Mouse (Mus musculus) CH12.LX (cell line): Measurements from ENCODE around the gene Sycp2l. TPM values are rescaled to one million over a fixed set of nuclear protein-coding genes. Genes with fewer than 3 reads are reported as not detected.

Experiments used
- DNase-seq: peaks from one replicate; pipeline ENCODE4 v3.0.0-alpha.2; 2013; ENCODE audit errors: extremely low read depth
- H3K27ac ChIP-seq: 2 replicates; pipeline ENCODE4 v1.5.1; 2012; ENCODE audit warnings: low read depth, mild to moderate bottlenecking, control low read depth, moderate library complexity; ENCODE audit not compliant: insufficient read depth
- H3K27me3 ChIP-seq: replicated peaks from 2 replicates; pipeline ENCODE3; 2012; ENCODE audit warnings: inconsistent platforms
- H3K36me3 ChIP-seq, 2 experiments: replicated peaks in 1 of 2; 2 replicates each; pipeline versions ENCODE3 to v1.6.1; 2012; ENCODE audit warnings: inconsistent platforms in 1 of 2, low read length in 1 of 2, mild to moderate bottlenecking in 1 of 2, mixed read lengths in 1 of 2, moderate library complexity in 1 of 2; ENCODE audit not compliant: control insufficient read depth in 1 of 2, insufficient read depth in 1 of 2
- H3K4me1 ChIP-seq, 2 experiments: 2 replicates each; pipeline ENCODE4 v1.6.1; 2012; ENCODE audit warnings: inconsistent platforms in 1 of 2, moderate library complexity in 1 of 2; ENCODE audit not compliant: insufficient read depth in 2 of 2, control insufficient read depth in 1 of 2
- H3K4me2 ChIP-seq: 2 replicates; pipeline ENCODE4 v1.6.1; 2012; ENCODE audit warnings: low read depth, mild to moderate bottlenecking, control low read depth; ENCODE audit not compliant: poor library complexity, insufficient read depth, severe bottlenecking
- H3K4me3 ChIP-seq, 3 experiments: fragments of 150-350 bp in 1 of 3; sonication (generic) in 1 of 3; replicated peaks in 1 of 3; 2 replicates each; pipeline versions ENCODE3 to v1.5.1; 2011 to 2012; ENCODE audit warnings: low read depth in 2 of 3, low read length in 2 of 3, mild to moderate bottlenecking in 2 of 3, moderate library complexity in 2 of 3, control low read depth in 1 of 3, improper control_type of control experiment in 1 of 3, inconsistent platforms in 1 of 3, mixed read lengths in 1 of 3; ENCODE audit not compliant: poor library complexity in 1 of 3
- H3K79me2 ChIP-seq: replicated peaks from 2 replicates; pipeline ENCODE4 v1.6.1; 2012; ENCODE audit warnings: mild to moderate bottlenecking, moderate library complexity; ENCODE audit not compliant: control insufficient read depth, poor library complexity, insufficient read depth, severe bottlenecking; ENCODE audit errors: extremely low read depth
- H3K9ac ChIP-seq: 2 replicates; pipeline ENCODE4 v1.6.1; 2012; ENCODE audit warnings: low read depth, mild to moderate bottlenecking, control low read depth, moderate library complexity; ENCODE audit not compliant: insufficient read depth
- H3K9me3 ChIP-seq: replicated peaks from 2 replicates; pipeline ENCODE3; 2012; ENCODE audit warnings: low read length, inconsistent platforms, mixed read lengths
- BHLHE40 ChIP-seq: IDR thresholded peaks from 2 replicates; pipeline ENCODE4 v1.6.1; 2011; ENCODE audit warnings: mild to moderate bottlenecking, low read depth, low read length, improper control_type of control experiment
- CHD2 ChIP-seq: IDR thresholded peaks from 2 replicates; pipeline ENCODE4 v1.6.1; 2011; ENCODE audit warnings: low read length, improper control_type of control experiment
- CTCF ChIP-seq, 2 experiments: IDR thresholded peaks in 1 of 2; conservative IDR thresholded peaks in 1 of 2; 2 replicates each; pipeline ENCODE4 v1.5.1; 2011 to 2012; ENCODE audit warnings: low read depth in 2 of 2, low read length in 2 of 2, improper control_type of control experiment in 1 of 2, inconsistent platforms in 1 of 2, mild to moderate bottlenecking in 1 of 2, moderate library complexity in 1 of 2
- EP300 ChIP-seq: IDR thresholded peaks from 2 replicates; pipeline ENCODE4 v1.6.1; 2011; ENCODE audit warnings: low read length, improper control_type of control experiment
- GABPA ChIP-seq: IDR thresholded peaks from 2 replicates; pipeline ENCODE4 v1.6.1; 2012; ENCODE audit warnings: low read depth, low read length, improper control_type of control experiment, inconsistent platforms; ENCODE audit not compliant: insufficient replicate concordance
- HCFC1 ChIP-seq: IDR thresholded peaks from 2 replicates; pipeline ENCODE4 v1.6.1; 2012; ENCODE audit warnings: low read depth, mild to moderate bottlenecking, inconsistent platforms, low read length, improper control_type of control experiment
- IRF4 ChIP-seq: IDR thresholded peaks from 2 replicates; pipeline ENCODE4 v1.6.1; 2014; ENCODE audit warnings: low read depth, mild to moderate bottlenecking, inconsistent platforms, low read length, improper control_type of control experiment
- JUN ChIP-seq: IDR thresholded peaks from 2 replicates; pipeline ENCODE4 v1.6.1; 2011; ENCODE audit warnings: low read depth, mild to moderate bottlenecking, low read length, improper control_type of control experiment, moderate library complexity; ENCODE audit not compliant: insufficient read depth
- MAFK ChIP-seq: IDR thresholded peaks from 2 replicates; pipeline ENCODE4 v1.6.1; 2011; ENCODE audit warnings: low read length, improper control_type of control experiment; ENCODE audit not compliant: insufficient replicate concordance
- MAZ ChIP-seq: IDR thresholded peaks from 2 replicates; pipeline ENCODE4 v1.6.1; 2012; ENCODE audit warnings: low read depth, mild to moderate bottlenecking, inconsistent platforms, low read length, improper control_type of control experiment, moderate library complexity
- MEF2A ChIP-seq: IDR thresholded peaks from 2 replicates; pipeline ENCODE4 v1.6.1; 2014; ENCODE audit warnings: low read depth, mild to moderate bottlenecking, inconsistent platforms, low read length, improper control_type of control experiment, borderline replicate concordance
- MXI1 ChIP-seq: IDR thresholded peaks from 2 replicates; pipeline ENCODE4 v1.6.1; 2011; ENCODE audit warnings: mild to moderate bottlenecking, low read depth, low read length, improper control_type of control experiment
- MYC ChIP-seq: IDR thresholded peaks from 2 replicates; pipeline ENCODE4 v1.6.1; 2011; ENCODE audit warnings: low read depth, mild to moderate bottlenecking, improper control_type of control experiment, low read length
- NELFE ChIP-seq: IDR thresholded peaks from 2 replicates; pipeline ENCODE4 v1.6.1; 2011; ENCODE audit warnings: low read depth, low read length, improper control_type of control experiment
- NRF1 ChIP-seq: IDR thresholded peaks from 2 replicates; pipeline ENCODE4 v1.6.1; 2014; ENCODE audit warnings: low read depth, mild to moderate bottlenecking, inconsistent platforms, low read length, improper control_type of control experiment, moderate library complexity
- POLR2AphosphoS2 ChIP-seq: IDR thresholded peaks from 2 replicates; pipeline ENCODE4 v1.6.1; 2011; ENCODE audit warnings: low read depth, low read length, improper control_type of control experiment
- RAD21 ChIP-seq: IDR thresholded peaks from 2 replicates; pipeline ENCODE4 v1.6.1; 2011; ENCODE audit warnings: low read depth, mild to moderate bottlenecking, low read length, improper control_type of control experiment, moderate library complexity
- RCOR1 ChIP-seq: conservative IDR thresholded peaks from 2 replicates; pipeline ENCODE4 v1.6.1; 2012; ENCODE audit warnings: low read depth, mild to moderate bottlenecking, inconsistent platforms, low read length, improper control_type of control experiment
- SIN3A ChIP-seq: IDR thresholded peaks from 2 replicates; pipeline ENCODE4 v1.6.1; 2012; ENCODE audit warnings: low read length, improper control_type of control experiment, inconsistent platforms
- SMC3 ChIP-seq: IDR thresholded peaks from 2 replicates; pipeline ENCODE4 v1.6.1; 2011; ENCODE audit warnings: low read depth, low read length, improper control_type of control experiment
- TBP ChIP-seq: conservative IDR thresholded peaks from 2 replicates; pipeline ENCODE4 v1.6.1; 2011; ENCODE audit warnings: low read depth, low read length, improper control_type of control experiment
- USF1 ChIP-seq: IDR thresholded peaks from 2 replicates; pipeline ENCODE4 v1.6.1; 2014; ENCODE audit warnings: low read depth, mild to moderate bottlenecking, inconsistent platforms, low read length, improper control_type of control experiment
- USF2 ChIP-seq: conservative IDR thresholded peaks from 2 replicates; pipeline ENCODE4 v1.6.1; 2011; ENCODE audit warnings: low read depth, low read length, improper control_type of control experiment
- ZKSCAN1 ChIP-seq: IDR thresholded peaks from 2 replicates; pipeline ENCODE4 v1.6.1; 2012; ENCODE audit warnings: low read depth, inconsistent platforms, low read length, improper control_type of control experiment, borderline replicate concordance
- ZMIZ1 ChIP-seq: IDR thresholded peaks from 2 replicates; pipeline ENCODE4 v1.6.1; 2012; ENCODE audit warnings: low read depth, mild to moderate bottlenecking, inconsistent platforms, low read length, improper control_type of control experiment
- dilution Hi-C: fragments of 300-500 bp; cut with MboI; formaldehyde crosslinking; loops from 2 replicates; pipeline ENCODE4 v1.14.3; 2020; ENCODE audit warnings: low sequenced_read_pairs; ENCODE audit not compliant: extremely low pct_unique_long_range_greater_than_20kb, extremely low pct_ligation_motif_present
- in situ Hi-C: fragments of 300-500 bp; cut with MboI; formaldehyde crosslinking; loops from 3 replicates; pipeline ENCODE4 v1.14.3; 2019; ENCODE audit warnings: low sequenced_read_pairs, low pct_ligation_motif_present, low pct_unique_long_range_greater_than_20kb, mixed read lengths
- polyA plus RNA-seq: library from polyadenylated mRNA; unstranded; fragments of >175 nt; gene quantifications from 2 replicates; pipeline ENCODE4 v1.2.1, GENCODE M21; 2012; ENCODE audit warnings: low read depth; ENCODE audit not compliant: insufficient read length
- total RNA-seq, 2 experiments: library from RNA; depleted of rRNA; stranded (reverse); fragments of 300-350 nt in 1 of 2; fragments of >200 nt in 1 of 2; gene quantifications; 2 replicates each; pipeline ENCODE4 v1.2.3; 2012 to 2014

Sycp2l gene
- total and polyA plus RNA-seq, 3 experiments = 0.21 to 1.3 (median 0.36) TPM

DNA sequence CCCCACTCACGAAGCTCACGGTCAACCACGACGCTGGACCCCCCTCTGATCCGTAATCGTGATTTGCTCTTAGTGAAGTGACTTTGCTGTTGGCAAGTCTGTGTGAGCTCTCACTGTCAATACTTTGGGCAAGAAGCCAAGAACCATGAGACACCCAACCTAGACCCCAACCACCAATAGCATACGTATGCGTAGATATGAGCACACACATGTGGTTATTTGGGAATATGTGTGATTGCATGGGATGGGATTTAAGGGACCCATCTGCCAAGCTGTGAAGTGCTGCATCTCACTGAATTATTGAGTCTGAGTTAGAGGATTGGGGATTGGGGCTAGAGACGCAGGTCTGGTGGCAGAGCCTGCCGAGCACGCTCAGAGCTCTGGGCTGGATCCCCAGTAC is 42.5 kb upstream of the Sycp2l start:
- Histone ChIP-seq H3K4me2 (no peak overlapping the region), H3K27me3 (no peaks in the 10 kb centered on the region), H3K4me1 (no peaks in the 10 kb centered on the region), H3K4me3 (no peak overlapping the region), H3K9me3 (no peaks in the 10 kb centered on the region), H3K79me2 (no peaks in the 10 kb centered on the region), H3K27ac (no peak overlapping the region), H3K36me3 (no peaks in the 10 kb centered on the region), H3K9ac (no peak overlapping the region)
- in situ Hi-C loops = no loop called here
- dilution Hi-C loops = no loop called here
- TF ChIP-seq MXI1 = no peak
- TF ChIP-seq HCFC1 = no peak
- no peak for DNase-seq

DNA sequence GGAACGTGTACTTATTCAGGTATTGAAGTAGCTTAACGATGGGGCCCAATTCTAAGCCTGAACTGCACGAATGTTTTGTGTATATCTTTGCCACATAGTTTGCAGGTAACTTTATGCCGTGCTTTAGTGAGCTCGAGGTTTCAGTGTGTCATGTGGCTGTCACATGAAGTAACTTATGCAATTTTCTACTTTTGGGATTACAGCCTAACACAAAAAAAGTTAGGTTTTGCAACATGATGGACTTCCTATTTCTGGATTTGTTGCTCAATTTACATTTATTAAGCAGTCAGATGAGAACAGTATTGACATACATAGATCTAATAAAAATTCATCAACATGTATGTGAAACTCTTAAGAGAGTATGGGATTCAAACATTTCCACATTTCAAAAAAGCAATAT is 40.3 kb upstream of the Sycp2l start:
- Histone ChIP-seq H3K36me3 (no peaks in the 10 kb centered on the region), H3K79me2 (no peaks in the 10 kb centered on the region), H3K9me3 (no peaks in the 10 kb centered on the region), H3K9ac (no peak overlapping the region), H3K4me1 (no peaks in the 10 kb centered on the region), H3K4me3 (no peak overlapping the region), H3K27me3 (no peaks in the 10 kb centered on the region), H3K4me2 (no peak overlapping the region), H3K27ac (no peak overlapping the region)
- TF ChIP-seq IRF4 = no peak
- TF ChIP-seq SIN3A = no peak
- no peak for TF ChIP-seq CTCF (conservative IDR thresholded peaks at IDR 0.05 in 1 of 2, IDR thresholded peaks at IDR 0.05 in 1 of 2; ENCODE audit: low read depth in 2 of 2, low read length in 2 of 2)
- TF ChIP-seq SMC3 = no peak
- TF ChIP-seq GABPA = no peak
- no peak for TF ChIP-seq ZKSCAN1
- no peak for TF ChIP-seq CHD2
- TF ChIP-seq NRF1 = no peak
- no peak for TF ChIP-seq RAD21
- TF ChIP-seq MYC = no peak
- no peak for TF ChIP-seq POLR2AphosphoS2
- TF ChIP-seq USF1 = no peak
- dilution Hi-C loops (no loop called here), in situ Hi-C loops (no loop called here)
- no peak for DNase-seq

DNA sequence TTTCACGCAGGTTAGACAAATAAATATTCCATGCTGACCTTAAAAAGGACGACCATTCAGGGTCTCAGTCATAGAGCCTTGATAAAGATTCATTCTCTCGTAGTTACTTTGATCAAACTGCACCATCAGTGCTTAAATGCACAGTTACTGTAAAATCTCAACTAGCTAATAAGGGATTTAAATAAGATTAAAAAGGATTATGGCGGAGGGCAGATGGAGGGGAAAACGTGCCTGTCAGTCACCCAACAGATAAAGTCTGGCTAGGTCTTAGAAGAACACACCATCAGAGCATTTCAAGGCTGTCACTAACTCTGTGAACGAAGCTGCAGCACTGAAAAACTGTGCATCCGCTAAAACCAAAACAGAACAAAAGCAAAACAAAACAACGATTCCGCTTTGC is 36.2 kb upstream of the Sycp2l start:
- no peak for DNase-seq
- H3K4me1 ChIP-seq = no peaks in the 10 kb centered on the region
- H3K36me3 ChIP-seq = no peaks in the 10 kb centered on the region
- TF ChIP-seq MAFK (no peak), TBP (no peak), MYC (no peak), BHLHE40 (no peak), RCOR1 (no peak), JUN (no peak), CTCF (conservative IDR thresholded peaks at IDR 0.05 in 1 of 2, IDR thresholded peaks at IDR 0.05 in 1 of 2; ENCODE audit: low read depth in 2 of 2, low read length in 2 of 2) (no peak), NELFE (no peak), SMC3 (no peak), ZMIZ1 (no peak), MAZ (no peak), RAD21 (no peak), USF2 (no peak), POLR2AphosphoS2 (no peak), MEF2A (no peak), EP300 (no peak)
- H3K9ac ChIP-seq = no peak overlapping the region
- no peaks in the 10 kb centered on the region for H3K27me3 ChIP-seq
- dilution Hi-C loops (no loop called here), in situ Hi-C loops (no loop called here)
- no peaks in the 10 kb centered on the region for H3K9me3 ChIP-seq
- no peaks in the 10 kb centered on the region for H3K79me2 ChIP-seq
- no peak overlapping the region for H3K4me2 ChIP-seq
- no peak overlapping the region for H3K4me3 ChIP-seq
- H3K27ac ChIP-seq = no peak overlapping the region
